Mouse (Mus musculus): ENCODE results near the gene Reep6. TPM values are rescaled to one million over a fixed set of nuclear protein-coding genes. Genes with fewer than 3 reads are reported as not detected.
A peak's percentile ranks its signal among the peaks of the same experiment; 100 is the strongest.

Gene Reep6
- total RNA-seq (2017): 2.9 and 3.6 TPM in 2 replicates

- peak; percentile 93 for ATAC-seq (replicated peaks; ENCODE audit: low read depth, poor library complexity, severe bottlenecking)
Observed at GRCm38 (mm10) chr10:80329273-80330081, at the start of gene Reep6, which contains the start of gene Pcsk4. TSS of gene Reep6 (plus strand) at chr10:80329953. TSS of gene Pcsk4 (minus strand) at chr10:80329498.

DNA sequence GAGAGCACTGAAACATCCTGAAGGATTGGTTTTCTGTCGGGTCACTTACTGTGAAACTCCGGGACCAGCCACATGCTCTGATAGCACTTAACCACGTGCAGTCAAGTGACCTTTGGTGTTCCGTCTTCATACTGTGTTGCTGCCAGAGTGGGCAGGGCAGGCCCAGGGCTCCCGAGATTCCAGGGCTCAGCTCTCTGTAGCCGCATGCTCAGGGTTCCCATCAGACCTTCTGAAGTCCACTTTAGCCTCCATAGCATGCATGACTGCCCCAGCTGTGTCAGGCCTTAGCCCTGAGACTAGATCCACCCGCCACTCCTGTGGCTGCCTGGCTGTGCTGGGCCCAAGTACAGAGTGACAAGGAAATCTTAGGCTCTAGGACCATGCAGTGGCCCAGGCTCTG, 48.4 kb upstream of the Reep6 start:
- no peak for ATAC-seq (replicated peaks; ENCODE audit: low read depth, poor library complexity, severe bottlenecking)

DNA sequence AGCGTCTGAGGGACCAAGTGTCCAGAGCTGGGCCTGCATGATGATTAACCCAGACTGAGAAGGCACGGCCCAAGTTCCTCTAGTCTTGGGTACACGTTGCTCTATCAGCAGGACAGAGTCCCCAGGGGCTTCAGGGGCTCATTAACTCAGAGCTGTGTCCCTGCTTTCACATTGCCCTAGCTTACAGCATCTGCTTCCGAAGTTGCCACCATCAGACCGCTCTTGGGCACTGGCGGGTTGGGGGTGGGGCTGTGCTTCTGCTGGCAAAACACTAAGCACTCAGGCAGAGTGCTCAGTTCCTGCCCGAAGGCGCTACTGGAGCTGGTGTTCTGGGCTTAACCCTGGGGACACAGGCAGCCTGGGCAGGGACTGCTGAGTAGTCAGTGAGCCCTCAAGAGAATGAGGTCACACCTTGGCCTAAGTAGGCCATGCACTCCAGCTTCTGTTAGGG, 47.8 kb upstream of the Reep6 start:
- ATAC-seq (replicated peaks; ENCODE audit: low read depth, poor library complexity, severe bottlenecking): peak; percentile 36

- no peak for ATAC-seq (replicated peaks; ENCODE audit: low read depth, poor library complexity, severe bottlenecking)
Observed at GRCm38 (mm10) chr10:80282481-80283441, 47.0 kb upstream of the Reep6 start.

- no peak for ATAC-seq (replicated peaks; ENCODE audit: low read depth, poor library complexity, severe bottlenecking)
Observed at GRCm38 (mm10) chr10:80285222-80286070, 44.3 kb upstream of the Reep6 start.

DNA sequence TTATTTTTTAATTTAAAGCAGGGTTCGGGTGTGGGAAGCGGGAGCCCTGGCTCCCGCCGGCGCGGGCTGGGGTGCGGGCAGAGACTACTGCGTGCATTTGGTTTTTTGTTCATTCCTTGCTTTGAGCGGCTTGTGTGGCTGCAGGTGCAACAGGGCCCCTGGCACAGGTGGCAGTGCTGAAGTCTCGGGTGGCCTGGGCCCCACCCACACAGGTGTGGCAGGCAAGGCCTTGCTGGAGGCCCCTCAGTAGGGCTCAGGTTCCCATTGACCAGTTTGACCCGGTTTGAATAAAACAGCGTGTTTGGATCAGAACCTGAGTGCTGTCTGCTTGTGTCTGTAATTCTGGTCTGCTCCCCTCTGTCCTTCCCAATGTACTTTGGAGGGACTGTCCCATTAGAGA, 41.7 kb upstream of the Reep6 start:
- no peak for ATAC-seq (replicated peaks; ENCODE audit: low read depth, poor library complexity, severe bottlenecking)

DNA sequence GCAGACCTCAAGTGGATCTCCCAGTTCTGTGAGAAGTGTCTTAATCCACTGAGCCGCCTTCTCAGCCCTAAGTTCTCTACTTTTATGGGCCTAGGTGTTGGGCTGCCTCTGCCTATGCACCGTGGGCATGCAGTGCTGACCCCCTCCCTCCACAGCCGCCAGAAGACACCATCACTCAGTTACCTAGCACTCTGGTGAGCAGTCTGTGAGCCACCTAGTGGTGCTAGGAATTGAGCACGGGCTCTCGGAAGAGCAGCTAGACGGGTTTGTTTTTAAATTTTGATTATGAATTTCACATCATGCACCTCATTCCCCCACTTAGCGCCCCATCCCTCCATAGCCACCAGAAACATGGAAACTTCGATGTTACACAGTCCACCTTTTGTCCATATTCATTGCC, 41.1 kb upstream of the Reep6 start:
- no peak for ATAC-seq (replicated peaks; ENCODE audit: low read depth, poor library complexity, severe bottlenecking)

DNA sequence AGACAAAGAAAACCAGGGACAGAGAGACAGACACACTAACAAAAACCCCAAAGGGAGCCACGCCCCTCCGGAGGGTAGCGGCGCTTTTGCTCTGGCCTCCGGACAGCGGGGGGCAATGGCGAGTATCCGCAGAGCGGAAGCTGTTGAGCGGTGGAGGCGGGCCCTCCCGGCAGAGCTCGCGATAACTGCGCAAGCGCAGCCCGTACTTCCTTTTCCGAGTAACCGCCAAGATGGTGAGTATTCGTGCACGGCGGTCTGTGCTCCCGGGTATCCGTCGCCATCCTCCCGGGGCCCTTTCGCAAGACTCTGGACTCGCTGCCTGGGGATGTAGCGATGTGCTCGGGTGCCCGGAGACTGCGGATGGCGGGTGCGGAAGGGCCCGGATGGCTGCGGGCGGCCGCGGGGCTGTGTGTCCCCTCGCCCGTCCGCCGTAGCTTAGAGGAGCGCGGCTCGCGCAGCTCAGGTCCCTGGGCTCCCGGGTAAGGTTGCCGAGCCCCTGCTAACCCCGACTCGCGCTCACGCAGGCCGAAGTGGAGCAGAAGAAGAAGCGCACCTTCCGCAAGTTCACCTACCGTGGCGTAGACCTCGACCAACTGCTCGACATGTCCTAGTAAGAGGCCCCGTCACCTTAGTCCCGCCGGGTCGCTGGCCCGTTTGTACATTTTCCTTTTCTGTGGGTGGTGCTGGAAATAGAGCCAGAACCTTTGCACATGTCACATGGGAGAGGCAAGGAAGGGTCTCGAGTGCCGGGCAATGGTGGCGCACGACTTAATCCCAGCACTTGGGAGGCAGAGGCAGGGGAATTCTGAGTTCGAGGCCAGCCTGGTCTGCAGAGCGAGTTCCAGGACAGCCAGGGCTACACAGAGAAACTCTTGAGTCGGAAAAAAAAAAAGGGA, 37.3 kb upstream of the Reep6 start, which contains the start of gene Rps15:
Gene Rps15 (plus strand): TSS at position 203 of the 896 bp plus-strand sequence.
- peak; percentile 88 for ATAC-seq (replicated peaks; ENCODE audit: low read depth, poor library complexity, severe bottlenecking)

DNA sequence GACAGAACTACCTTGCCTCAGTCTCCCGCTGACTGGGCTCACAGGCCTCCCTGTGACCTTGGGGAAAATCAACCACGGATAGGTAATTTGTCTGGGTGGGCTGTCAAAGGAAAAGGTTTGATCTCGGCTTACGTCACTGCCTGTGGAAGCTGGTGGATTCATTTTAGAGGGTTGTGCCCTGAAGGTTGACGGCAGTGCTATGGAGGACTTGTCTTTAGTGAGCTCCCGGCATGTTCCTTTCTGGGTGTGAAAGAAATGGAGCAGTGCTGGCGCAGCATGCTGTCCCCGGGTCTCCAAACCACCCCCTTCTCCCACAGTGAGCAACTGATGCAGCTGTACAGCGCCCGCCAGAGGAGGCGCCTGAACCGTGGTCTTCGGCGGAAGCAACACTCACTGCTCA, 36.4 kb upstream of the Reep6 start:
- no peak for ATAC-seq (replicated peaks; ENCODE audit: low read depth, poor library complexity, severe bottlenecking)

- ATAC-seq (replicated peaks; ENCODE audit: low read depth, poor library complexity, severe bottlenecking): no peak
Observed at GRCm38 (mm10) chr10:80294311-80294710, 35.4 kb upstream of the Reep6 start.

DNA sequence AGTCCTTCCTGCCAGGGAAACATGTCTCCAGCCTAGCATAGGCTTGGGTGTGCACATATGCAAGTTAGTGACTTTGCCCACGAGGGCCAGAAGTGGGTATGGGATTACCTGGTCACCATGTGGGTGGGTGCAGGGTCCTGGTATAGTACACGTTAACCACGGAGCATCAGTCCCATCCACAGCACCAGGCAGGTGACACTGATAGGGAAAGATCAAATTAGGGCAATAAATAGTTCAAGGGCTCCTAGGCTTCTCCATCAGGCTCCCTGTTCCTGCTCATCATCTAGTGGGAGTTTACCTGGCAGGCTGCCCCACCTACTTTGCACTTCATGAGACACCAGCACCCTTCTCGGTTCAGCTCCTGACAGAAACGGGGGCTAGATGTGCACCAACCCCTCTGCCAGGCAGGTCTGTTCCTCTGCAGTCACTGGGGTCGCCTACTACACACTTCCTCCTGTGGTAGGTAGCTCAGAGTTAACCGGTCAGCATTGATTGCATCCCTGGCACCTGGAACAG, 34.9 kb upstream of the Reep6 start:
- ATAC-seq (replicated peaks; ENCODE audit: low read depth, poor library complexity, severe bottlenecking): no peak

DNA sequence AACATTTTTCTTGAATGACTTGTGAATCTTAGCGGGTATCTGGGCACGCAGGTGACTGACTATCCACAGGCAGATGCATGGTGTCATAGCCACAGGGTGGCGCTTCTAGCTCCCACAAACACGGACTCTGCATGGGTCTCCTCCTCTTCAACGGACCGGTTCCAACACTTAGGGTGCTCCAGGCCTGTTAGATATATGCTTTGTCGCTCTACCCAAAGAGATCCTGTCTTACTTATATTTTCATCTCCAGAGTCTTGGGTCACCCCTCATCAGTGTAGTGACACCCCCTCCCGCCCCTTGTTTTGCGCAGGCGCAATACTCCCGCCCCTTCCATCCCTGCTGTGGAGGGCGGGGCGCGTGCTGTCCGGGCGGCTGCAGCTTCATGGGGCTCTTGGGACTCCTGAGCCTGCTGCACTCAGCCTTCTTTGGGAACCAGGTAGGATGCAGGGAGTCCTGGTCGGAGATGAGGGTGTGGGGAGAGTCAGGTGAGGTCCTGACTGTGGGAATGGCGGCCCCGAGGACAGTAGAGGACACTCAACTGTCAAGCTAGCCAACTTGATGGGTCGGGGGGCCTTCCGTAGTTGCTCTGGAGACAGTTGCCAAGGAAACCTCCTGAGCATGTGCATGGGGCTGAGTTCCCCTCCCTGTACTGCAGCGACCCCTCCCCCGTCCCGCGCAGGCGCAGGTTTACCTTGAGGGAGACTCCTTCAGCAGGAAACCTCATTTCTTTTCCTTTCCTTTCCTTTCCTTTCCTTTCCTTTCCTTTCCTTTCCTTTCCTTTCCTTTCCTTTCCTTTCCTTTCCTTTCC, 33.9 kb upstream of the Reep6 start, which contains the start of gene Apc2:
Gene Apc2 (plus strand): TSS at position 360 of the 808 bp plus-strand sequence.
- ATAC-seq (replicated peaks; ENCODE audit: low read depth, poor library complexity, severe bottlenecking): peak; percentile 60

GRCm38 (mm10) chr10:80296824-80297223, 32.9 kb upstream of the Reep6 start:
- ATAC-seq (replicated peaks; ENCODE audit: low read depth, poor library complexity, severe bottlenecking): no peak

DNA sequence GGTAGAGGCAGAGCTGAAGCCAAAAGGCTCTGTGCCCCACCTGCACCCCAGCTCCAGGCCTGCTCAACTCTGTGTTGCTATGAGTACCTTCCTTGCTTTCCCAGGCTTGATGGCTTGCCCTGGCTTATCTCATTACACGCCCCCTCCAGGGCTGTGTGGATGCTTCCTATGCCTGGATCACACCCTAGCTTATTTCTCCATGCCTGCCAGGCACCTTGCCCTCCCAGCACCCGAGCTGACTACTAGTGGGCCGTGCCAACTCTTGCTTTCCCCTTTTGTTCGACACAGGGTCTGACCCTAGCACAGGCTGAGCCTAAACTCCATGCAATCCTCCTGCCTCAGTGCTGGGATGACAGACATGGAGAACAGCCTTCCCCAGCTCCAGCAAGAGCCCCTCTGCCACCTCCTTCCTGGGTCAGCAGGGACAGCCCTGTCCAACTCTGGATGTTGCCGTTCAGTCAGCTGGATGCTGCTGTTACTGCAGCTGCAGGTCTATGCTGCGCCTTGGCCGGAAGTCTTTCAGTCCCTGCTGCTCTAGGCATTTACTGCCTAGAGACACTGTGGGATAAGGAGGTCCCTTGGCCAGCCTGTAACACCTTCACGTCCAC, 32.1 kb upstream of the Reep6 start:
- ATAC-seq (replicated peaks; ENCODE audit: low read depth, poor library complexity, severe bottlenecking): no peak

DNA sequence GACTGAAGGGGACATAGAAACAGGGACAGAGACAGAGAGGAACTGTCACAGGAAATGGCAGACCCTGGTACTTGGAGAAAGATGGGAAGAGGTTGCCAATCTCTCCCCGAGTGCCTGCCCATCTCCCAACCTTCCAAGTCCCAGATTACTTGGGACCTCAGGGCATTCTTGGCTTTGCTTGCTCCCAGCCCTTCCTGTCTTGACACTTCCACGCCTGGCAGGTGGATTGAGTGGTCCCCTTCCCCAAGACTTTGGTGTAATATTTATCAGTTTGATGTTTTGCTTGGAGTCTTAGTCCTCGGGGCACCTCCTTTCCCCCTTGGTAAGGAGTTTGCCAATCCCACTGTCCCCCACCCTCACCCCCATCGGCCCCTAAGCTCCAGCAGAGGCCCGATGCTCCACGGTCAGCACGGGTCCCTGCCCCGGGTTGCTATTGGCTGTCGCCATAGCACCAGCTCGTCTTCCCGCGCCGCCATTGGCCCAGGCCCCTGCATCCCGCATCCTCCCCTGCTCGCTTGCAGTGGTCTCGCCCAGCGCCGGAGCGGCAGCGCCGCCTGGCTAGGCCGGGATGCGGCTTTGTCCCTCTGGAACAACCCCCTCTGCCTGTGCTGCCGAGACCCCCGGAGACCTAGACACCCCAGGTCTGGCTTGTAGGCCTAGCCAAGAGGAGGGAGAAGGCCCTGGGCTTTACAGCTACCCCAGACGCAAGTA, 31.0 kb upstream of the Reep6 start:
- ATAC-seq (replicated peaks; ENCODE audit: low read depth, poor library complexity, severe bottlenecking): no peak

DNA sequence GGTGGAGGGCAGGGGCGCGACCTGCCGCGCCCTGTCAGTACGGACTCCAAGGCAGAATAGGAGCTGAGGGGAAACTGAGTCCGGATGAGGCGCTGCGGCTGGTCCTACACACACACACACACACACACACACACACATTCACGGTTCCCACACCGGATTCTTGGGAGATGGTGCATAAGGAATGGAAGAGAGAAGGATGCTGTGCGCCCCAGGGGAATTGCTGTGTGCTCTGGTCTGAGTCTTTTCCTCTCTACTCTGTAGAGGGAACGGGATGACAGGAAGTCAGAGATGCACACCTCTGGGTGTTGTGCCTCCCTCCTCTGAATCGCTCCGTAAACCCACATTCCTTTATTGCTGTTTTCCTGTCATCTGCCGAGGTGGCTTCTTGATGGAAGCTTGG, 30.5 kb upstream of the Reep6 start:
- no peak for ATAC-seq (replicated peaks; ENCODE audit: low read depth, poor library complexity, severe bottlenecking)

DNA sequence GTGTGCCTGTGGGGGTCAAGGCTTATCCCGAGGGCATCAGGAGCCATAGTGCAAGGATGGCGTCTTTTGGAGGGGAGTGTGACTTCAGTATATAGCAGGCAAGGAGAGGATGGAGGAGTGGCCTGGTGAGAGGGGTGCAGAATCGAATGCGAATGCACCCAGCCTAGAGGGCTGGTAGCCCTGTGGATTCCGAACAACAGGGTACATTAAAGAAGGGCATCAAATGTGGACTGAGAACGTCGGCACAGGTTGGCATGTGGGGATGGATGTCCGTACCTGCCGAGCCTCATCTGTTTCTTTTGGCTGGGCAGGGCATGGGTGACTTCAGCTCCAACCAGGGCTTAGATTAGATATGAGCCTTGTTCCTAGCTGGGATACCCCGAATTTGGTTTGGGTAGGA, 29.9 kb upstream of the Reep6 start:
- ATAC-seq (replicated peaks; ENCODE audit: low read depth, poor library complexity, severe bottlenecking): no peak
